Mouse (Mus musculus): Measurements from ENCODE around the gene Trip12.

Trip12 gene

GRCm38 (mm10) chr1:84859597-84859996, 19.3 kb upstream of the Trip12 start:
- DNase-seq: no peak

- no peak for DNase-seq
Observed at GRCm38 (mm10) chr1:84855756-84856155, 15.4 kb upstream of the Trip12 start.

DNA sequence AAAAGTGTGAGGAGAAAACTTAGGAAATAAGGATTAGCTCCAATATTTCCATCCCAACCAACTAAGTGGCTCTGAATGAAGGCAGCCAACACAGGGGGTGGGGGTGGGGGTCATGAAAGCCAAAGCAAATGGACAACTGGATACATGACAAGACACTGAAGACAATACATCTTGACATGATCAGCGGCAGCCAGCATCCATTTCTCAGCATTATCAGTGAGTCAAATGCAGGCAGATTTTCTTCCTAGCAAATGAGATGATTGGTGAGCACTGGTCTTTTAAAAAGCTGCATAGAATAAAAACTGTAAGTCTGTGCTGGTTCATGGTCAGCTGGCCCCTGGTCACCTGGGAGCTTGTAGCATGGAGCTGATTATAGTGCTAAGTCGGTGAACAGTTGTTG, 14.7 kb upstream of the Trip12 start:
- DNase-seq: no peak

DNA sequence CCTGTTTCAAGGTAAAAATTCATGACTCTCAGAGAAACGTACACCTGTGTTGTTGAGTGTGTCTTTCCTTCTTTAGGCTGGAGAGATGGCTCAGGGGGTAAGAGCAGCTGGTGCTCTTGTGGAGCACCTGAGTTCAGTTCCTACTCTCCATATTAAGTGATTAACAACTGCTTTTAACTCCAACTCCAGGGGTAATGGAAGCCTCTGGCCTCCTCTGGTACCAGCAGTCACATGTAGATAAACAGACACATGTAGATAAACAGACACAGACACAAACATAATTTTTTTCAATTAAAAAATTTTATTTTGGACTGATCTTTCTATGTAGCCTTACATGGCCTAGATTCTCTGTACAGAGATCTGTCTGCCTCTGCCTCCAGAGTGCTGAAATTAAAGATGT, 13.4 kb upstream of the Trip12 start:
- no peak for DNase-seq

DNA sequence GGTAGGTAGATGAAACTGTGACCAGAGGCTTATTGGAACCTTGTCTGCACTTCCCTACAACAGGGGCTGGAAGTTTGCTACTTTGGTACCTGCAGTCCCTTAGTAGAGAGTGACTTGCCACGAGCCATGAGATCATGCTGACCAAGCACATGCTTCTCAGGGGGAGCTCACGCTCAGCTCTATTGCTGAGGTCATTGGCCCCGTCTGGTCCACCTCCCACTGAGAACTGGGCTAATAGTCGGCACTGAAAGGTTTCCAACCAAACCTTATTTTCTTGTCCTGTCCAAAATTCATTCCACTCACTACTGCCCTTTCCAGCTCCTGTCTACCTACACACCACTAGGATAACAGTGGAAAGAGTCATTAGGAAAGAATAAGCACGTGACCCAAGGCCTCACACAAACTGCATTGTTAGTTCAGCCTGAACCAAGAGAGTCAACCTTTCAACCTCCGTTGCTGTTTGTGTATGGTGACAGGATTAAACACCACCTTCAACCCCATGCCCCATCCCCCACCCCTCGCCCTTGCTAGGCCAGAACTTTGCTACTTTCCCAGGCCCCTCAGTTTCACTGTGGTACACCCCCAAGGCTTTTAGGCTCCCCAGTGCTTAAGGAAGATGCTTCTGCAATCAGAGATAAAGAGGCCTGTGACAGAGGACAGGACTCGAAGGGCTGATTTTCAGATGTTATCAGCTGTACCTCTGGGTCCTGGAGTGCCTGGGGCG, 11.4 kb upstream of the Trip12 start:
- DNase-seq: peak; percentile 60

DNA sequence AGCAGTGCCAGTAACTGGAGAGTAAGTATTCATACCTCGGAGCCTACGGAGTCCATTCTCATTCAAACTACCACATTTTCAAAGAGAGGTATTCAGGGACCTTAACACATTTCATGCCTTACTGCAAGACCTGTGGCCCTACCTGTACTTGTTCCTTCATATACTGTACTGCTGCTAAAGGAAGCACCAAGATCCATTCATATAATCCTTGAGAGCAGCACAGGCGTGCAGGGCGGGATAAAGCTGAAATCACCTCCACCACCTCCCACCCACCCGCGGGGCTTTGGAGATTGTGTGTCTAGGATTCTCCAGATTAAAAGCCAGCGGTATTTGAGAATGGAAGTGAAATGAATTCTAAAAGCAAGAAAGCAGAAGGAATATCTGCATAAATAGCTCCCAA, 10.2 kb upstream of the Trip12 start:
- DNase-seq: no peak

- no peak for DNase-seq
Observed at GRCm38 (mm10) chr1:84849804-84850203, 9.5 kb upstream of the Trip12 start.

GRCm38 (mm10) chr1:84848801-84849455, 8.6 kb upstream of the Trip12 start:
- no peak for DNase-seq

DNA sequence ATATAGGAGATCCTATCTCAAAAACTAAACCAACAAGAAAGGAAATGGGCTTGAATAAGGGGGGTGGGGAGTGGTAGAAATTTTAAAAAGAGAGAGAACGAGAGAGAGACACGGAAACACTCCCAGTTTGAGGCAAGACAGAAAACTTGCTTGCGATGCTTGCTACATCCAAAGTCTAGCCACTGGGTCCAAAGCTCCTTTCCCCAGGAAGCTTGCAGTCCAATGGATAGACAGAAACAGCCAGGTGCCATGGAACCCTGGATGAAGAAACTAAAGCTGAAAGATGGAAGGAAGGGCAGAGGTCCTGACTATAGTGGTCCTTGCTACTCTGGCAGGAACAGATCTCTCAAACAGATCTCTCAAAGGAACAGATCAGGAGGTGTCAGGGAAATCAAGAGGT, 8.0 kb upstream of the Trip12 start:
- no peak for DNase-seq

DNA sequence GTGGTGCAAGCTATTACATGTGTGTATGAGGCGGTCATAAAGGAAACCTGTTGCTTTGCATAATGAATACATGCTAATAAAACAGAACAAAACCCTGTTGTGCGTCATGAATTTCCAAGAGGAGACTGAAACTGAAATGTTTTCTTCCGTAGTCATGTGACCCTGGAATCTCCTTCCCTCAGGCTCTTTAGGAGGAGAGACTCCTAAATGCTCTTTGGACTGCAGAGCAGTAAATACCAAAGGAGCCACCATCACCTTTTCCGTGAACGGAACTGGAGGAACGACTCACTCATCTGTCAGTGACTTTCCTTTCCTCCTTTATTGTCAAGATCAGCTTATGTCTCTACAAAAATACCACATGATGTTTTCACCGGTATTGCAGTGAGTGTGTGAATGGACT, 7.4 kb upstream of the Trip12 start:
- DNase-seq: no peak

DNA sequence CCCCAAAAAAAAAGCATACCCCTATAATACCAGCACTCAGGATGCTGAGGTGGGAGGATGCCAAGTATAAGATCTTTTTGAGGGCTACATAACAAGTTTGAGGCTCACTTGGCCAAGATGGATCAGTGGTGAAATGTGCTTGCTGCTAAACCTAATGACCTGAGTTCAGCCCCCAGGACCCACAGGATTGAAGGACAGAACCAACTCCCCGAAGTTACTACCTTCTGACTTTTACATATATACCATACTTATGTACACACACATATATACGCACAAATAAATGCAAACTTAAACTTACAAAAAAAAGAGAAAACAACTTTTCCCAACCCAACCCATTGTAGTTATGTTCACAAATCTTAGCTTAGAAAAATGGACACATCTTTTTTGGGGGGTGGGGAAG, 3.0 kb upstream of the Trip12 start:
- DNase-seq: no peak

DNA sequence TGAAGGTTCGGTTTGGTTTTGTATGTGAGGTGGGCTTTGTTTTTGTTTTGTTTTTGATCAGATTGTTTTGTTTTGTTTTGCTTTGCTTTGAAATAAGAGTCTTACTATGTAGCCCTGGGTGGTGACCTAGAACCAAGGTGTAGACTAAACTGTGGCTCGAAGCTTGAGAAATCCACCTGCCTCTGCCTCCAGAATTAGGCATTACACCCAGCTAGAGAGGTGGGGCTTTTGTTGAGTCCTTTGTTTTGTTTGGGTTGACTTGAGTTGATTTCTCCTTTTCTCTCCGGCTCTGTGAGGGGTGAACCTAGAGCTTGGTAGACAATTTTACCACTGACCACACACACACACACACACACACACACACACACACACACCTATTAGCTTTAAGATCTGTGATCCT, 745 bp upstream of the Trip12 start:
- DNase-seq: no peak

DNA sequence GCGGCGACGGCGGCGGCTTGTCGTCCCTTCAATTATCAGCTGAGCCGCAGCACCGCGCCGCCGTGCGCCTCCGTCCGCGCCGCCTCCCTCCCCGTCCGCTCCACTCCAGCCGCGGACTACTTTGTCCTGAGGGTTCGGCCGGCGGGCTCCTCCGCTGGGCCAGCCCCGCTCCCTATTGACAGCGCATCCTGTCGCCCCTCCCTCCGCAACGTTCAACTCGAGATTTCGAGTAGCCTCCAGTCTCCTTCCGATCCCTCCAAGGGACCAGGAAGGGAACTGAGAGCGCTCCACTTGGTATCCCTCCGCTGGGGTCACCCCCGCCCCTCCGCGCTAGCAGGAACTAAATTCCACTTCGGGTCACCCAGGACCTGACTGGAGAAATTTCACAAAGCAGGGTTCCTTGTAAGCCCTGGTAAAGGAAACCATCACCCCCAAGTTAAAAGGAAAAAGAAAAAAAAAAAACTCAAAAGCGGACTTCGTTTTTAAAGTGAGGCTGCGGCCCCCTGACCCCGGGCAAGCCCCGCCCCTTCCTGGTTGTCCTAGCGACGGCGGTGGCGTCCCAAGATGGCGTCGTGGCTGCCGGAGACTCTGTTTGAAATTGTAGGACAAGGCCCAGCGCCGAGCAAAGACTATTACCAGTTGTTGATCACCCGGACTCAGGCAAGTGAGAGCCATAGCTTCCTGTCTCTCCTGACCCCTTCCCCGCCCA, 853 bp downstream of the Trip12 start, which contains the start of gene Fbxo36:
TSS of gene Fbxo36 (plus strand) at position 533 of the 709 bp plus-strand sequence.
- DNase-seq: peak; percentile 93

- peak; percentile 65 for DNase-seq
Observed at GRCm38 (mm10) chr1:84838621-84839151, 1.6 kb downstream of the Trip12 start.

- peak; percentile 42 for DNase-seq
Observed at GRCm38 (mm10) chr1:84838156-84838555, 2.2 kb downstream of the Trip12 start.

DNA sequence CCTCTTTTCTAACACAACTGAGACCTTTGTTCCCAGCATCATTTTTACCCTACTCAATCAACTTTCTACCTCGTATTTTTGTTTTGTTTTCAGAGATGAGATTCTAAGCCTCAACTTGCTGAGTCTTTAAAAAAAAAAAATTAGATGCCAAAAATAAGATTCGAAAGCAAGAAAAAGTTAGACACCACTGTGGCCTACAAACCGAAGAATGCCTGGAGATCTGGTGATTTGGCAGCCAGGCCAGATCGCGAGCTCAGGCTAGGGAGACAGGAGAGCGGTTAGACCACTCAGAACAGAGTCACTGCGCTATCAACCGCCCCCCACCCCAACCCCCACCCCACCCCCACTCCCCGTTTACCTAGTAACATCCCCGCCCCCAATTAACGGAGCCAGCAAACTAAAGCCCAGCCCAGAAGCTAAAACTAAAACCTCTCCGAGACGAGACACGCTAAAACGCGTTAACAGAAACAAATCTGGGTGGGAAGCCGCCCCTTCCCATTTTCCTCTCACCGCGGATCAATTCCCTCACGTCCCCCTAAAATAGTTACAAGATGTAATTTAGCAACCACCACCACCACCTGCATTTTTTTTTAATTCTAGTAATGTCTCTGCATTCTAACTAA, 2.7 kb downstream of the Trip12 start:
- no peak for DNase-seq

DNA sequence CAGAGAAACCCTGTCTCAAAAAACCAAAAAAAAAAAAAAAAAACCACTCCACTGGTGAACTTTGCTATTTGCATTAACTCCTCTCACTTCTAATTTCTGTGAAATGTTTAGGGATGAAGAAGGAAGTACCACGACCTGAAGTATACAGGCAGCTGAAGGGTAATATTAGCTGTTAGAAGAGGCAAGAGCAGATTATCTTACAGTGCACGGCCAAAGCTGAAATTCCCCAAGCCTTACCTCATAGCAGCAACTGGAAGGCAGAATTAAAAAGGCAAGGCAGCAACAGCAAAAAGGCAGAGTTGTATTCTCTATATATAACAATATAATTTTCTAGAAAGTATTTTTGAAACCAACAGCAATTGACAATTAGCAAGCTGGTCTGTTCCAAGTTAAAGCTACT, 15.2 kb downstream of the Trip12 start:
- DNase-seq: no peak

- DNase-seq: no peak
Observed at GRCm38 (mm10) chr1:84817596-84817995, 22.7 kb downstream of the Trip12 start.

GRCm38 (mm10) chr1:84803788-84804187, 36.5 kb downstream of the Trip12 start:
- DNase-seq: no peak

DNA sequence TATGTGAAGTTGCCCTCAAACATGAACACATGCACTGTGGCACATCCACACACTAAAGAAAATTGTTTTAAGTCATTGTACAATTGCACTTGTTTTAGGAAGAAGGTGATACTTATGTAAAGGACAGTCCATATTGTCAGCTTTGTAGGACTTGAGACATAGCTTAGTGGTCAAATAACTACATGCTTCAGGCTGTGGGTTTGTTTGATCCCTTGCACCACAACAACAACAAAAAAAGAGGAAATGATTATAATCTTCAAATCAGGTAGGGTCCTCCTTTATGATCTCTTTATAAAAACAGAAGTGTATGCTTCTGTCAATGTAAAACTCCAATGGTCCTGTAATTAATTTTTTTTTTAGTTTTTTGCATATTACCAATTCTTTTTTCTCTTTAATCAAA, 41.1 kb downstream of the Trip12 start:
- DNase-seq: no peak

- no peak for DNase-seq
Observed at GRCm38 (mm10) chr1:84795335-84795734, 45.0 kb downstream of the Trip12 start.

DNA sequence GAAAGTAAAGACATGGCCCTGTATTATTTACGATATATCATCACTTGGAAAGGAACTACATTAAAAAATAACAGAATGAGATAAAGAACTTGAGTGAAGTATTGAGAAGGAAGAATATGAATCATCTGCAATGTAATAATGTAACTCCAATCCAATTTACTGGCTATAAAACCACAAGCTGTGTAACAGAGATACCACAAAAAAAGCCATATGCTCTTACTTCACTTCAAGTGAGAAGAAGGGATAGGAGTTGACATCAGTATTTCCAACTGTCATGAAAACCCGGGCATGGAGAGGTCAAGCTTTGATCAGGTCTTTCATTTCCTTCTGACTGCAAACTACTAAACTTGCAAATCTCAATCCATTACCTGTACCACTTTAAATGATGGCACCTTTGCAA, 48.9 kb downstream of the Trip12 start:
- no peak for DNase-seq

DNA sequence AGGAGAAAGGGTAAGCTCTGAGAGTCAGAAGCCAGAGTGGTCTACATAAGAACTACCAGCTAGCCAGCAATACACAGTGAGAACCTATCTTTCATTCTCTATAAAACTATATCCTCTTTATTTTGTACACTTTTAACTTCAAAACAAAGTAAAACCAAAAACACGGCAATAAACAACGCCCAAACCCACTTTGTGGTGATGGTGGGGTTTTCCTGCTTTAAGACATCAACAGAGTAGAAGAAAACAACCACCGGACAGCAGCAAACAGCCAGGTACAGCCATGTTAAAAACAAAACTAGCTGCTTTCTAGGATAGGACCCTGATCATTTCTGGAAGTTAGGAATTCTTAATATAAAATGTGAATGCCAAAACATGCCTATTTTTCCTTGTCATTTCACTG, 59.7 kb downstream of the Trip12 start:
- DNase-seq: no peak

Measured in kidney, adult 18-20 months (tissue).